Mouse (Mus musculus): ENCODE results near the gene Sema4g. TPM values are rescaled to one million over a fixed set of nuclear protein-coding genes. Genes with fewer than 3 reads are reported as not detected.

The Sema4g gene
- polyA plus RNA-seq, 1 experiment: 1.3 TPM

DNA sequence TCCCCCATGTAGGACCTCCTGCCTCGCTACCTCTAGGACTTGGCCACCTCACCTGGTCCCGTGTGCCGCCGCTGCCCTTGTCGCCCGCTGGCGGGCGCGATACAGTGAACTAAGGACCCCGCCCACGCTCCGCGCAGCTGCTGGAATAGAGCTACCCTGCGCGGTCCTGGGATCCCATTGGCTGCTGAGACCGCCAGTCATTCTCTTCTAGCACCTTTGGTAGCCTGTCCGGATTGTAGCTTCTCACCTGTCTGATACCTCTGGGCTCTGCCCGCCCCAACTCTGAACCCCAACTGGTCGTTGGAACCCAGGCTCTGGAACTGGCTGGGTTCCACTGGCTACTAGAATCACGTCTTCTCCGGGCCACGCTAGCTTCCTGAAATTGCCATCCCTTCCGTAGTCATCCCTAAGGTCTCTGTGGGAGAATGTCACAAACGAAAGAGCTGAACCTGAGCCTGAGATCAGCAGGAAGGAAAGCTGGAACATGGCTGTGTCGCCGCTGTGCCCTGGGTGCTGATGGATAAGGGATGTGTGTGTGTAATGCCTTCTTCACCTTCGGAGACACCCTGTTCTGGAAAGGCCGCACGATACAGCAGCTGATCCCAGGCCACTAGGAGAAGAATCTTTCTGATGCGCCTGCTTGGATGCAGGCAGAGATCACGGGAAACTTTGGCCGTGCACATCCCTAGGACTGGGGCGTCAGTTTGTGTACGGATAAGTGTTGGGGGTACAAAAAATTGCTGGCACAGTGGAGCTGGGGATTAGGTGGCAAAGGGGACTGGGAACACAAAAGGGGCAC is 57.8 kb downstream of the Sema4g start:
- peak; percentile 49 to 64 for DNase-seq (ENCODE audit: low read depth in 1 of 2, low spot score in 2 of 2)
- Histone ChIP-seq H3K27me3 (ENCODE audit: control insufficient read depth, insufficient read depth, low read length) (no peaks in the 10 kb centered on the region; the same call in 1 of the 2 replicates), H3K27ac (ENCODE audit: insufficient read depth, low read length) (peak overlapping the region; percentile 96), H3K4me3 (ENCODE audit: extremely low read depth, insufficient read depth, insufficient read length) (peak overlapping the region; percentile 81), H3K4me1 (ENCODE audit: control insufficient read depth, insufficient read depth, insufficient read length) (peaks cover 15% of the 10 kb centered on the region), H3K36me3 (ENCODE audit: control insufficient read depth, insufficient read depth, low read length) (peaks cover 3% of the 10 kb centered on the region; the same call in 1 of the 2 replicates)
- WGBS: 1% methylated on average over 34 of the region's 34 CpGs
- no peak for TF ChIP-seq CTCF (IDR thresholded peaks at IDR 0.05; ENCODE audit: extremely low read depth, insufficient read depth, insufficient read length, insufficient replicate concordance)
- no peak for TF ChIP-seq POLR2A (IDR thresholded peaks at IDR 0.05; ENCODE audit: low read depth, low read length)

DNA sequence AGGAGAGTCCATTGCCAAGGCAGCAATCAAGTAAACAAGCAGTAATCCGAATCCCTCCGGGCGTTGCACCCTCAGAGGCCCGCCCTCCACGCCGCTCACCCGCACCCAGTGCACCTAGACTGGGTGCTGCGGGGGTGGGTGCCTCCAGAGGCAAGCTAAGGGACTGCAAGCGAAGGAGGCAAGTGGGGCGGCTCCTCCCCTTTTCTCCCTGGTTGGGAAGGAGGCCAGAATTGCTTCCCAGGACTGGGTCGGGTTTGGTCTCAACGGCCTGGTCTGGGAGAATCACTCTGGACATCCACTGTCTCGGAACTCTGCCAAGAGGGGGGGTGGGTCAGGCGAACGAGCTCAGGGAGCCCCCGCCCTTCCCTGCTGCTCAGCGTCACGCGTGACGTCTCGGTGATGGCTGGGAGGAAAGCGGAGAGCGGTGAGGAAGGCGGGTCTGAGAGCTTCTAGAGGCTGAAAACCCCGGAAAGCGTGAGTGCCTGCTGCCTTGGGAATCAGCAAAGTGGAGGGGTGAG is 58.6 kb downstream of the Sema4g start, which contains the start of gene Sfxn3:
Sfxn3 (plus strand) TSS at position 87 of the 518 bp plus-strand sequence.
- H3K4me1 ChIP-seq (ENCODE audit: control insufficient read depth, insufficient read depth, insufficient read length): peaks cover 15% of the 10 kb centered on the region
- TF ChIP-seq POLR2A (IDR thresholded peaks at IDR 0.05; ENCODE audit: low read depth, low read length) (no peak), CTCF (IDR thresholded peaks at IDR 0.05; ENCODE audit: extremely low read depth, insufficient read depth, insufficient read length, insufficient replicate concordance) (peak; percentile 63)
- H3K4me3 ChIP-seq (ENCODE audit: extremely low read depth, insufficient read depth, insufficient read length): peak within 1 kb of the TSS; percentile 81
- peaks cover 6% of the 10 kb centered on the region; the same call in 1 of the 2 replicates for H3K36me3 ChIP-seq (ENCODE audit: control insufficient read depth, insufficient read depth, low read length)
- peak; percentile 74 to 80 for DNase-seq (ENCODE audit: low read depth in 1 of 2, low spot score in 2 of 2)
- no peaks in the 10 kb centered on the region; the same call in 1 of the 2 replicates for H3K27me3 ChIP-seq (ENCODE audit: control insufficient read depth, insufficient read depth, low read length)
- H3K27ac ChIP-seq (ENCODE audit: insufficient read depth, low read length): peak within 1 kb of the TSS; percentile 96
- WGBS: under 1% methylated on average over 26 of the region's 26 CpGs

DNA sequence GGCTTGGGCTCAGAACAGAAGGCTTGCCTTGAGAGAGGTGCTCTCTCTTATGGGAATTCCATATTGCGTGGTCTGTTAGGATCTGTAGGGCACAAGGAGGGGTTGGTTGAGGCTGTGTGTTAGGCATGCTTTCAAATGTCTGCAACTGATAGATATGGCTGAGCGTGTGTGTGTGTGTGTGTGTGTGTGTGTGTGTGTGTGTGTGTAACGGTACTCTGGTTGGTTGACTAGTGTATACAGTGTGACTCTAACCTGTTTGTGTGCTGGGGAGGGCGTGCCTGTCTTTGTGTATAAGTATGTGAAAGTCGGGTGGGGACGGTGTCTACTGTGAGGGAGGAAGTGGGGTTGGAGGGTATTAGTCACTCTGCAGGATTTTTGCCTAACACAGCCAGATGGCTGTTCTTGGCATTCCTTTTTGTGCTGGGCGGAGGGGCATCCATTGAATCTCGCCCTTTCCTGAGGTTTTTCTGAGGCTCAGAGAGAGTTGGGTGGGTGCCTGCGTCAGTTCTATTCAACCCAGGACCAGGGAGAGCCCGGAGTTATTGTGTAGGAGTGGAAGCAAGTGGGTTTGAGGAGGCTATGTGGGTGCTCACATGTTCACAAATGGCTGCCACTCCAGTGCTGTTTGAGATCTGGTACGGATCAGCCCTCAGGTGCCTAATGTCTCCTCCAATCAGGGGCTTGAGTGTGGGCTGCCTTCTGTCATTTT is 59.2 kb downstream of the Sema4g start:
- Histone ChIP-seq H3K27ac (ENCODE audit: insufficient read depth, low read length) (peak overlapping the region; percentile 96), H3K4me1 (ENCODE audit: control insufficient read depth, insufficient read depth, insufficient read length) (peaks cover 15% of the 10 kb centered on the region), H3K36me3 (ENCODE audit: control insufficient read depth, insufficient read depth, low read length) (peaks cover 9% of the 10 kb centered on the region; the same call in 1 of the 2 replicates), H3K27me3 (ENCODE audit: control insufficient read depth, insufficient read depth, low read length) (no peaks in the 10 kb centered on the region; the same call in 1 of the 2 replicates), H3K4me3 (ENCODE audit: extremely low read depth, insufficient read depth, insufficient read length) (peak overlapping the region; percentile 81)
- 10% methylated on average over 11 of the region's 11 CpGs for WGBS
- peak; percentile 51 to 66 for DNase-seq (ENCODE audit: low read depth in 1 of 2, low spot score in 2 of 2)
- TF ChIP-seq POLR2A (IDR thresholded peaks at IDR 0.05; ENCODE audit: low read depth, low read length) (0 out of 2 replicates have a peak, but pooled peaks have one; percentile 8), CTCF (IDR thresholded peaks at IDR 0.05; ENCODE audit: extremely low read depth, insufficient read depth, insufficient read length, insufficient replicate concordance) (no peak)

DNA sequence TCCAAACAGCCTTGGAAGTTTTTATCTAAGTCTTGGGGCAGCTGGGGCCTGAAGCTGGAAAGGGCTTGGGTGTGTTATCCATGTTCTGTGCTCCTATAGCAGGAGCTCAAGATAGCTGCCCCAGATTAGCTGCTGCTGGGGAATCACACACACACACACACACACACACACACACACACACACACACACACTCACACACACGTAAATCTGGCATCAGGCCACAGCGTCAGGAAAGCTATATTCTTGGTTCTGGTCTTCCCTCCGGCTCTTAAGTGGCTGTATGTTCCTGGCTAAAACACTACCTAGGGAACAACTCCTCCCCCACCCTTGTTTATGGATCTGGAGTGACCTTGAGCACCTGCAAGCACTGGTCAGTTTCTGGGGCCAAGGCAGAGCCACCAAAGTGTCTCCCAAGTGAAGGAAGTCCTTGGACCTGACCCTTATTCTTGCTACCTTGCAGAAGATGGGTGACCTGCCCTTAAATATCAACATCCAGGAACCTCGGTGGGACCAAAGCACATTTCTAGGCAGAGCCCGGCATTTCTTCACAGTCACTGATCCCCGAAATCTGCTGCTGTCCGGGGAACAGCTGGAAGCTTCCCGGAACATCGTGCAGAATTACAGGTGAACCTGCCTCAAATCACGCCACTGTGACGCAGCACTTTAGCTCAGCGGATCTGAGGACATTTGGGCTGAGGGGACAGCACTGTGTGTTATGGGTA is 59.9 kb downstream of the Sema4g start:
- no peaks in the 10 kb centered on the region; the same call in 1 of the 2 replicates for H3K27me3 ChIP-seq (ENCODE audit: control insufficient read depth, insufficient read depth, low read length)
- peak overlapping the region; percentile 81; the same call in 1 of the 2 replicates for H3K4me3 ChIP-seq (ENCODE audit: extremely low read depth, insufficient read depth, insufficient read length)
- H3K27ac ChIP-seq (ENCODE audit: insufficient read depth, low read length): peak overlapping the region; percentile 96
- no peak for DNase-seq (ENCODE audit: low read depth in 1 of 2, low spot score in 2 of 2)
- H3K36me3 ChIP-seq (ENCODE audit: control insufficient read depth, insufficient read depth, low read length): peaks cover 12% of the 10 kb centered on the region; the same call in 1 of the 2 replicates
- peaks cover 15% of the 10 kb centered on the region for H3K4me1 ChIP-seq (ENCODE audit: control insufficient read depth, insufficient read depth, insufficient read length)
- 90% methylated on average over 12 of the region's 12 CpGs for WGBS
- TF ChIP-seq POLR2A (IDR thresholded peaks at IDR 0.05; ENCODE audit: low read depth, low read length): no peak
- no peak for TF ChIP-seq CTCF (IDR thresholded peaks at IDR 0.05; ENCODE audit: extremely low read depth, insufficient read depth, insufficient read length, insufficient replicate concordance)

DNA sequence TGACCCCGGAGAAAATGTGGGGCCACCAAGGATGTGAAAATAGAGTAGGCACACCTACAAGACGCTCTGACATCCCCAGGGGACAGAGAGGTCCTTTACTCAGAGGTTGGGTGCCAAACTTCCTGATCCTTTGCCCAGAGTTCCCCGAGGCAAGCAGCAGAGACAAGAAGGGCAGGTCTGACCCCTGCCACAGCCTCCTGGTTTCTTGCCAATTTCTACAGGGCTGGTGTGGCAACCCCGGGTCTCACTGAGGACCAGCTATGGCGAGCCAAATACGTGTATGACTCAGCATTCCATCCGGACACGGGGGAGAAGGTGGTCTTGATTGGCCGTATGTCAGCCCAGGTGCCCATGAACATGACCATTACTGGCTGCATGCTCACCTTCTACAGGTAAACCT is 60.6 kb downstream of the Sema4g start:
- H3K27me3 ChIP-seq (ENCODE audit: control insufficient read depth, insufficient read depth, low read length): no peaks in the 10 kb centered on the region; the same call in 1 of the 2 replicates
- no peak overlapping the region for H3K4me3 ChIP-seq (ENCODE audit: extremely low read depth, insufficient read depth, insufficient read length)
- TF ChIP-seq POLR2A (IDR thresholded peaks at IDR 0.05; ENCODE audit: low read depth, low read length) (no peak), CTCF (IDR thresholded peaks at IDR 0.05; ENCODE audit: extremely low read depth, insufficient read depth, insufficient read length, insufficient replicate concordance) (no peak)
- WGBS: 78% methylated on average over 9 of the region's 9 CpGs
- H3K27ac ChIP-seq (ENCODE audit: insufficient read depth, low read length): no peak overlapping the region
- no peak for DNase-seq (ENCODE audit: low read depth in 1 of 2, low spot score in 2 of 2)
- peaks cover 15% of the 10 kb centered on the region for H3K4me1 ChIP-seq (ENCODE audit: control insufficient read depth, insufficient read depth, insufficient read length)
- H3K36me3 ChIP-seq (ENCODE audit: control insufficient read depth, insufficient read depth, low read length): peaks cover 13% of the 10 kb centered on the region

Other genes with a start within 250 kb of the Sema4g start
- gene Pax2, start 233.1 kb upstream of the Sema4g start, polyA plus RNA-seq (2012; rRNA removed): not detected in 2 replicates
- gene Slf2, start 58.0 kb upstream of the Sema4g start, polyA plus RNA-seq (2012; rRNA removed): 26.8 and 92.8 TPM in 2 replicates
- 6.1 and 6.4 TPM in 2 replicates for gene Twnk, start 16.6 kb downstream of the Sema4g start, polyA plus RNA-seq (2012; rRNA removed)
- gene Mrpl43, start 17.3 kb downstream of the Sema4g start, polyA plus RNA-seq (2012; rRNA removed): 53.1 and 85.2 TPM in 2 replicates
- 23.3 and 25.9 TPM in 2 replicates for gene Lzts2, start 25.3 kb downstream of the Sema4g start, polyA plus RNA-seq (2012; rRNA removed)
- gene Pdzd7, start 56.6 kb downstream of the Sema4g start, polyA plus RNA-seq (2012; rRNA removed): 0.04 and 0.09 TPM in 2 replicates
- gene Sfxn3, start 58.4 kb downstream of the Sema4g start, polyA plus RNA-seq (2012; rRNA removed): 23.9 and 25.9 TPM in 2 replicates
- gene Kazald1, start 86.1 kb downstream of the Sema4g start, polyA plus RNA-seq (2012; rRNA removed): 63.8 and 81.4 TPM in 2 replicates
- gene Tlx1, start 161.6 kb downstream of the Sema4g start, polyA plus RNA-seq (2012; rRNA removed): 37.3 and 51.1 TPM in 2 replicates
- gene Lbx1, start 246.7 kb downstream of the Sema4g start, polyA plus RNA-seq (2012; rRNA removed): not detected in 2 replicates